Mouse (Mus musculus) R1 (cell line): ENCODE results near the gene Vmn1r175.
A peak's percentile ranks its signal among the peaks of the same experiment; 100 is the strongest.
"Not testable (repeated sequence)": the region's sequence is repeated elsewhere in the genome, so short reads cannot be mapped to it uniquely, and the experiment has no call there.

Experiments used
- DNase-seq: peaks from one replicate; pipeline ENCODE4 v3.0.0-alpha.2; 2018; ENCODE audit warnings: low read depth, low spot score

The Vmn1r175 gene

GRCm38 (mm10) chr7:23810543-23810942 is at the start of gene Vmn1r175:
Vmn1r175 (minus strand) TSS chr7:23810643.
- DNase-seq = not testable (repeated sequence)

GRCm38 (mm10) chr7:23837272-23837671 is 26.8 kb upstream of the Vmn1r175 start, which contains the start of gene Vmn1r176:
Vmn1r176 (minus strand) TSS chr7:23837372.
- DNase-seq = not testable (repeated sequence)

- peak; percentile 28 for DNase-seq
These were observed 25.9 kb downstream of the Vmn1r175 start for GRCm38 (mm10) chr7:23784526-23784925.
